Mouse (Mus musculus): Measurements from ENCODE around the gene Olfr872. TPM values are rescaled to one million over a fixed set of nuclear protein-coding genes. Genes with fewer than 3 reads are reported as not detected.
"Not testable (repeated sequence)": the region's sequence is repeated elsewhere in the genome, so short reads cannot be mapped to it uniquely, and the experiment has no call there.

The Olfr872 gene
- polyA plus RNA-seq, 1 experiment from 2014 or later, result not detected

GRCm38 (mm10) chr9:20282051-20282450 lies 45.1 kb downstream of the Olfr872 start, which contains the start of gene Olfr39:
Gene Olfr39 (plus strand): TSS chr9:20282351.
- no peaks in the 10 kb centered on the region for H3K9me3 ChIP-seq (replicated peaks; ENCODE audit: low read length)
- TF ChIP-seq CTCF (IDR thresholded peaks at IDR 0.05; ENCODE audit: low read depth), result no peak
- no peak within 1 kb of the TSS for H3K4me2 ChIP-seq (ENCODE audit: low read length)
- DNase-seq (ENCODE audit: low spot score) (no peak), ATAC-seq (replicated peaks; ENCODE audit: low FRiP score, low read depth) (no peak)
- no peak within 1 kb of the TSS for H3K9ac ChIP-seq (ENCODE audit: low read depth, low read length)
- 82% methylated on average over 1 of the region's 1 CpGs for WGBS
- H3K36me3 ChIP-seq (ENCODE audit: insufficient read depth, low read length), result no peaks in the 10 kb centered on the region
- H3K27ac ChIP-seq, result no peak within 1 kb of the TSS
- H3K4me1 ChIP-seq (replicated peaks; ENCODE audit: insufficient read depth, low read length), result no peaks in the 10 kb centered on the region
- no peaks in the 10 kb centered on the region for H3K27me3 ChIP-seq (ENCODE audit: insufficient read depth, low read length)
- H3K4me3 ChIP-seq (replicated peaks; ENCODE audit: low read depth, low read length), result no peak within 1 kb of the TSS

- H3K36me3 ChIP-seq (ENCODE audit: insufficient read depth, low read length); H3K4me1 ChIP-seq (replicated peaks; ENCODE audit: insufficient read depth, low read length); H3K4me2 ChIP-seq (ENCODE audit: low read length); H3K27me3 ChIP-seq (ENCODE audit: insufficient read depth, low read length); H3K4me3 ChIP-seq (replicated peaks; ENCODE audit: low read depth, low read length); ATAC-seq (replicated peaks; ENCODE audit: low FRiP score, low read depth); H3K27ac ChIP-seq; H3K9me3 ChIP-seq (replicated peaks; ENCODE audit: low read length); H3K9ac ChIP-seq (ENCODE audit: low read depth, low read length); DNase-seq (ENCODE audit: low spot score): not testable (repeated sequence)
- WGBS, result 80% methylated on average over 5 of the region's 5 CpGs
Measured at GRCm38 (mm10) chr9:20295562-20295961, 58.6 kb downstream of the Olfr872 start.

GRCm38 (mm10) chr9:20298232-20298631 lies 61.3 kb downstream of the Olfr872 start, which contains the start of gene Olfr873:
Gene Olfr873 (plus strand): TSS chr9:20298532.
- Histone ChIP-seq H3K9me3 (replicated peaks; ENCODE audit: low read length) (no peaks in the 10 kb centered on the region), H3K4me2 (ENCODE audit: low read length) (no peak within 1 kb of the TSS), H3K27ac (no peak within 1 kb of the TSS), H3K9ac (ENCODE audit: low read depth, low read length) (no peak within 1 kb of the TSS), H3K4me3 (replicated peaks; ENCODE audit: low read depth, low read length) (no peak within 1 kb of the TSS), H3K4me1 (replicated peaks; ENCODE audit: insufficient read depth, low read length) (no peaks in the 10 kb centered on the region), H3K27me3 (ENCODE audit: insufficient read depth, low read length) (no peaks in the 10 kb centered on the region), H3K36me3 (ENCODE audit: insufficient read depth, low read length) (no peaks in the 10 kb centered on the region)
- ATAC-seq (replicated peaks; ENCODE audit: low FRiP score, low read depth) (no peak), DNase-seq (ENCODE audit: low spot score) (no peak)
- 77% methylated on average over 1 of the region's 1 CpGs for WGBS
- TF ChIP-seq CTCF (IDR thresholded peaks at IDR 0.05; ENCODE audit: low read depth), result no peak

Other genes with a start within 250 kb of the Olfr872 start
- not detected in 2 replicates for gene Olfr866, start 209.1 kb upstream of the Olfr872 start, polyA plus RNA-seq (2015; fragmentation: Nextera tagmentation; extraction: Ambion mirVana)
- gene Olfr867, start 179.6 kb upstream of the Olfr872 start, polyA plus RNA-seq (2015; fragmentation: Nextera tagmentation; extraction: Ambion mirVana), result not detected in 2 replicates
- not detected in 2 replicates for gene Olfr868, start 138.5 kb upstream of the Olfr872 start, polyA plus RNA-seq (2015; fragmentation: Nextera tagmentation; extraction: Ambion mirVana)
- gene Olfr869, start 108.1 kb upstream of the Olfr872 start, polyA plus RNA-seq (2015; fragmentation: Nextera tagmentation; extraction: Ambion mirVana), result not detected in 2 replicates
- gene Olfr870, start 63.1 kb upstream of the Olfr872 start, polyA plus RNA-seq (2015; fragmentation: Nextera tagmentation; extraction: Ambion mirVana), result not detected in 2 replicates
- not detected in 2 replicates for gene Olfr871, start 24.9 kb upstream of the Olfr872 start, polyA plus RNA-seq (2015; fragmentation: Nextera tagmentation; extraction: Ambion mirVana)
- not detected in 2 replicates for gene Olfr39, start 45.2 kb downstream of the Olfr872 start, polyA plus RNA-seq (2015; fragmentation: Nextera tagmentation; extraction: Ambion mirVana)
- not detected in 2 replicates for gene Olfr873, start 61.4 kb downstream of the Olfr872 start, polyA plus RNA-seq (2015; fragmentation: Nextera tagmentation; extraction: Ambion mirVana)
- gene Olfr18, start 99.0 kb downstream of the Olfr872 start, polyA plus RNA-seq (2015; fragmentation: Nextera tagmentation; extraction: Ambion mirVana), result not detected in 2 replicates
- gene Zfp560, start 148.1 kb downstream of the Olfr872 start, polyA plus RNA-seq (2015; fragmentation: Nextera tagmentation; extraction: Ambion mirVana), result 46.2 and 60.2 TPM in 2 replicates
- gene Zfp26, start 223.0 kb downstream of the Olfr872 start, polyA plus RNA-seq (2015; fragmentation: Nextera tagmentation; extraction: Ambion mirVana), result 13.5 and 15.3 TPM in 2 replicates

Measured in kidney, postnatal 0 days (tissue).